Mouse (Mus musculus): ENCODE measurements around the gene C1ql4.

DNA sequence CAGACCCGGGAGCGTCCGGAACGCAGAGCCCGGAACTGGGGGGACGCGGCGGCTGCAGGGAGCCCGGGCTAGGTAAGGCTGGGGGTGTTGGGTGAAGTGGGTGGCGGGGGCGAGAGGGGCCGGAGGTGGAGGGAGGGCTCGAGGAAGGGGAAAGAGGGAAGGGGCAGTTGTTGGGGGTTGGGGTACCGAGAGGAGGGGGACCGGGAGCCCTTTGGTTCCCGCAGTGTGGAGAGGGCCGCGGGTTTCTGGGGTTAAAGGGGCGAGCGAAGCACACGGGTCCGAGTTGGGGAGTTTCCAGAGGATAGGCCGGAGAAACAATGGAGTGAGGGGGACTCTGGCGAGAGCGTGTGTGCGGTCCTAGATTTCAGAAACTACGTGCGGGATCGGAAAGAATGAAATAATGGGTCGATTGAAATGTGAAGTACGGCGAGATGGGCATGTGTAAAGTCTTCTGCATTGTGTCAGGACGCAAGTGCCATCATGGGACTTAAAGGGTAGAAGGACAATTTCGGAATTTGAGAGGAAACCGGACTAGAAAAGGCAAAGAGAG is 39.3 kb upstream of the C1ql4 start:
- TF ChIP-seq CTCF (IDR thresholded peaks at IDR 0.05; ENCODE audit: extremely low read depth, insufficient read length, insufficient replicate concordance, low read depth, low read length) (no peak), POLR2A (IDR thresholded peaks at IDR 0.05; ENCODE audit: low read depth, low read length) (no peak)

All from small intestine, adult 2 months (tissue).